Mouse (Mus musculus) spleen, adult 2 months (tissue): ENCODE results near the gene AU018091.

ENCODE experiments used
- CTCF ChIP-seq: fragments of 200-500 bp; IDR thresholded peaks from 2 replicates; pipeline ENCODE4 v1.5.1; 2011; ENCODE audit warnings: mild to moderate bottlenecking, inconsistent platforms; ENCODE audit not compliant: insufficient read depth, insufficient read length, insufficient replicate concordance; ENCODE audit errors: extremely low read depth
- POLR2A ChIP-seq: fragments of 200-500 bp; IDR thresholded peaks from 2 replicates; pipeline ENCODE4 v1.6.1; 2011; ENCODE audit warnings: low read depth, low read length, inconsistent platforms

DNA sequence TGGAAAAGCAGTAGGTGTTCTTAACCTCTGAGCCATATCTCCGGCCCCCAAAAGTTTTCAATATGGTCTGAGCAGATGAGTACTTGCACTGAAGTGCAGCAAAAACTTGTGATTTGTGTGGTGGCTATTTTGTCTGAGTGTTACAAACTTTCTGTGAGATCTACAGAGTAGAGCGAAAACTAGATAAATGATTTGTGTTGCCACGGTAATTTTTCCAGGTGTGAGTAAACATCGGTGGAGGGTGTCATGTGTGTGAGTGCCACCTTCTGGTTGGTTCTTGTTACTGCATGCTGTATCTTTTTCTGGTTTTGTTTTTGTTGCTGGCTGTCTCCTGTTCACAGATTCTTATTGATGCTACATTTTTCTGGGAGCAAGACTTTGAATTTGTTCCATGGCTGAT is 15.4 kb upstream of the AU018091 start:
- TF ChIP-seq CTCF = no peak
- no peak for TF ChIP-seq POLR2A
